Mouse (Mus musculus) liver, embryonic 12.5 days (tissue): ENCODE measurements around the gene Olfr215. TPM values are rescaled to one million over a fixed set of nuclear protein-coding genes. Genes with fewer than 3 reads are reported as not detected.
"Not testable (repeated sequence)": the region's sequence is repeated elsewhere in the genome, so short reads cannot be mapped to it uniquely, and the experiment has no call there.

Source experiments
- ATAC-seq: fragments of 200-750 bp; cut with Nextera tagmentation; 2 replicates; pipeline ENCODE4 v1.8.0; 2017; ENCODE audit warnings: moderate number of reproducible peaks, mild to moderate bottlenecking, moderate library complexity
- H3K27ac ChIP-seq: fragments of 300-500 bp; sonication (generic); 2 replicates; pipeline ENCODE4 v1.5.1; 2016; ENCODE audit warnings: mild to moderate bottlenecking
- H3K27me3 ChIP-seq: fragments of 300-500 bp; sonication (generic); replicated peaks from 2 replicates; pipeline ENCODE4 v1.6.1; 2016; ENCODE audit warnings: mild to moderate bottlenecking, moderate library complexity
- H3K36me3 ChIP-seq: fragments of 300-500 bp; sonication (generic); 2 replicates; pipeline ENCODE4 v1.6.1; 2016; ENCODE audit warnings: mild to moderate bottlenecking, moderate library complexity
- H3K4me1 ChIP-seq: fragments of 300-500 bp; sonication (generic); 2 replicates; pipeline ENCODE4 v1.6.1; 2016
- H3K4me2 ChIP-seq: fragments of 300-500 bp; sonication (generic); 2 replicates; pipeline ENCODE4 v1.6.1; 2016; ENCODE audit warnings: mild to moderate bottlenecking, moderate library complexity
- H3K4me3 ChIP-seq: fragments of 300-500 bp; sonication (generic); 2 replicates; pipeline ENCODE4 v1.5.1; 2016; ENCODE audit warnings: mild to moderate bottlenecking, moderate library complexity
- H3K9ac ChIP-seq: fragments of 300-500 bp; sonication (generic); 2 replicates; pipeline ENCODE4 v1.6.1; 2016; ENCODE audit warnings: mild to moderate bottlenecking, moderate library complexity
- H3K9me3 ChIP-seq: fragments of 300-500 bp; sonication (generic); replicated peaks from 2 replicates; pipeline ENCODE4 v1.6.1; 2016; ENCODE audit warnings: mild to moderate bottlenecking, moderate library complexity
- WGBS: fragments of 180-500 bp; shearing (Covaris S2); methylation state at CpG from one replicate; pipeline ENCODE4 v1.1.7; 2016; ENCODE audit not compliant: insufficient replicate concordance; 5-methylcytosine and 5-hydroxymethylcytosine counted together
- polyA plus RNA-seq: library from polyadenylated mRNA; unstranded; fragments of >200 nt; fragmentation: Nextera tagmentation; extraction: Ambion mirVana; gene quantifications from 2 replicates; pipeline ENCODE4 v1.2.1, GENCODE M21; 2016

Gene Olfr215
- not detected in 2 replicates for polyA plus RNA-seq

- Histone ChIP-seq H3K9ac (no peak within 1 kb of the TSS), H3K27ac (no peak within 1 kb of the TSS), H3K27me3 (no peaks in the 10 kb centered on the region), H3K4me2 (no peak within 1 kb of the TSS), H3K4me3 (no peak within 1 kb of the TSS), H3K4me1 (no peaks in the 10 kb centered on the region), H3K9me3 (no peaks in the 10 kb centered on the region), H3K36me3 (no peaks in the 10 kb centered on the region)
- no peak for ATAC-seq
- 68% methylated on average over 4 of the region's 4 CpGs for WGBS
Measured at GRCm38 (mm10) chr6:116584095-116584494, at the start of gene Olfr215. TSS of gene Olfr215 (minus strand) at chr6:116584195.

- H3K27me3 ChIP-seq = no peaks in the 10 kb centered on the region
- peaks cover under 1% of the 10 kb centered on the region; the same call in 1 of the 2 replicates for H3K36me3 ChIP-seq
- no peak overlapping the region for H3K9ac ChIP-seq
- peaks cover 30% of the 10 kb centered on the region for H3K4me1 ChIP-seq
- H3K4me2 ChIP-seq = no peak overlapping the region
- WGBS = 31% methylated on average over 1 of the region's 1 CpGs
- H3K4me3 ChIP-seq = no peak overlapping the region
- H3K9me3 ChIP-seq = no peaks in the 10 kb centered on the region
- no peak overlapping the region for H3K27ac ChIP-seq
- ATAC-seq = no peak
Measured at GRCm38 (mm10) chr6:116632129-116632528, 48.1 kb upstream of the Olfr215 start.

GRCm38 (mm10) chr6:116629766-116630165 is 45.8 kb upstream of the Olfr215 start:
- H3K27ac ChIP-seq = no peak overlapping the region
- H3K9ac ChIP-seq = no peak overlapping the region
- H3K27me3 ChIP-seq = no peaks in the 10 kb centered on the region
- peaks cover 14% of the 10 kb centered on the region for H3K4me1 ChIP-seq
- H3K4me2 ChIP-seq = no peak overlapping the region
- H3K36me3 ChIP-seq = peaks cover 15% of the 10 kb centered on the region
- WGBS = 52% methylated on average over 10 of the region's 10 CpGs
- ATAC-seq = no peak
- H3K9me3 ChIP-seq = no peaks in the 10 kb centered on the region
- H3K4me3 ChIP-seq = no peak overlapping the region

- no peaks in the 10 kb centered on the region for H3K9me3 ChIP-seq
- no peaks in the 10 kb centered on the region for H3K27me3 ChIP-seq
- ATAC-seq = peak; percentile 82
- H3K27ac ChIP-seq = peak within 1 kb of the TSS; percentile 73
- H3K4me2 ChIP-seq = peak within 1 kb of the TSS; percentile 76
- peak within 1 kb of the TSS; percentile 71 for H3K4me3 ChIP-seq
- under 1% methylated on average over 56 of the region's 56 CpGs for WGBS
- peaks cover 12% of the 10 kb centered on the region for H3K4me1 ChIP-seq
- peaks cover 18% of the 10 kb centered on the region for H3K36me3 ChIP-seq
- H3K9ac ChIP-seq = peak within 1 kb of the TSS; percentile 81
Measured at GRCm38 (mm10) chr6:116628539-116629171, 44.7 kb upstream of the Olfr215 start, which contains the start of gene Zfp422. TSS of gene Zfp422 (minus strand) at chr6:116628999.

GRCm38 (mm10) chr6:116628095-116628494 is 44.1 kb upstream of the Olfr215 start:
- peaks cover 12% of the 10 kb centered on the region for H3K4me1 ChIP-seq

GRCm38 (mm10) chr6:116626417-116626816 is 42.4 kb upstream of the Olfr215 start:
- not testable (repeated sequence) for H3K9ac ChIP-seq, H3K27ac ChIP-seq, H3K4me2 ChIP-seq, ATAC-seq, H3K27me3 ChIP-seq, H3K9me3 ChIP-seq, H3K4me3 ChIP-seq
- WGBS = 87% methylated on average over 9 of the region's 9 CpGs
- H3K36me3 ChIP-seq = peaks cover 18% of the 10 kb centered on the region
- H3K4me1 ChIP-seq = peaks cover 20% of the 10 kb centered on the region

More at GRCm38 (mm10) chr6:116628095-116628494, 44.1 kb upstream of the Olfr215 start:
- 17% methylated on average over 9 of the region's 9 CpGs for WGBS
- Histone ChIP-seq H3K9ac (peak overlapping the region; percentile 81), H3K4me3 (peak overlapping the region; percentile 71), H3K9me3 (no peaks in the 10 kb centered on the region), H3K36me3 (peaks cover 18% of the 10 kb centered on the region), H3K27ac (peak overlapping the region; percentile 73; the same call in 1 of the 2 replicates), H3K27me3 (no peaks in the 10 kb centered on the region), H3K4me2 (peak overlapping the region; percentile 76)
- no peak for ATAC-seq

GRCm38 (mm10) chr6:116621318-116622023 is 37.5 kb upstream of the Olfr215 start:
- H3K36me3 ChIP-seq = peaks cover 11% of the 10 kb centered on the region
- 25% methylated on average over 8 of the region's 8 CpGs for WGBS
- H3K27ac ChIP-seq = no peak overlapping the region; the same call in 1 of the 2 replicates
- no peak overlapping the region for H3K9ac ChIP-seq
- H3K4me2 ChIP-seq = no peak overlapping the region
- no peak overlapping the region for H3K4me3 ChIP-seq
- ATAC-seq = peak; percentile 61; the same call in 1 of the 2 replicates
- H3K27me3 ChIP-seq = no peaks in the 10 kb centered on the region
- H3K4me1 ChIP-seq = 0 out of 2 replicates have a peak, but pooled peaks cover 8% of the 10 kb centered on the region
- no peaks in the 10 kb centered on the region for H3K9me3 ChIP-seq

GRCm38 (mm10) chr6:116618073-116618472 is 34.1 kb upstream of the Olfr215 start:
- H3K9me3 ChIP-seq = no peaks in the 10 kb centered on the region
- ATAC-seq = no peak

GRCm38 (mm10) chr6:116615719-116616118 is 31.7 kb upstream of the Olfr215 start:
- no peaks in the 10 kb centered on the region for H3K27me3 ChIP-seq
- no peak overlapping the region for H3K4me2 ChIP-seq
- no peaks in the 10 kb centered on the region for H3K4me1 ChIP-seq
- H3K9ac ChIP-seq = no peak overlapping the region
- no peak for ATAC-seq
- H3K36me3 ChIP-seq = no peaks in the 10 kb centered on the region
- no peaks in the 10 kb centered on the region for H3K9me3 ChIP-seq
- WGBS = 67% methylated on average over 2 of the region's 2 CpGs
- H3K27ac ChIP-seq = no peak overlapping the region
- H3K4me3 ChIP-seq = no peak overlapping the region

More at GRCm38 (mm10) chr6:116618073-116618472, 34.1 kb upstream of the Olfr215 start:
- no peak overlapping the region for H3K27ac ChIP-seq
- no peaks in the 10 kb centered on the region for H3K36me3 ChIP-seq
- H3K4me3 ChIP-seq = no peak overlapping the region
- no peak overlapping the region for H3K4me2 ChIP-seq
- no peak overlapping the region for H3K9ac ChIP-seq
- no peaks in the 10 kb centered on the region for H3K27me3 ChIP-seq
- 0 out of 2 replicates have a peak, but pooled peaks cover 8% of the 10 kb centered on the region for H3K4me1 ChIP-seq

GRCm38 (mm10) chr6:116607230-116607629 is 23.2 kb upstream of the Olfr215 start:
- no peak for ATAC-seq
- Histone ChIP-seq H3K4me1 (no peaks in the 10 kb centered on the region), H3K9me3 (no peaks in the 10 kb centered on the region), H3K36me3 (no peaks in the 10 kb centered on the region), H3K9ac (no peak overlapping the region), H3K4me2 (no peak overlapping the region), H3K4me3 (no peak overlapping the region), H3K27ac (no peak overlapping the region), H3K27me3 (no peaks in the 10 kb centered on the region)
- 25% methylated on average over 4 of the region's 4 CpGs for WGBS

GRCm38 (mm10) chr6:116600969-116601368 is 17.0 kb upstream of the Olfr215 start:
- H3K4me2 ChIP-seq, H3K27ac ChIP-seq, ATAC-seq, H3K9me3 ChIP-seq, H3K9ac ChIP-seq, H3K4me3 ChIP-seq, H3K36me3 ChIP-seq, H3K27me3 ChIP-seq, H3K4me1 ChIP-seq: not testable (repeated sequence)

GRCm38 (mm10) chr6:116569834-116570233 is 14.2 kb downstream of the Olfr215 start:
- 17% methylated on average over 3 of the region's 3 CpGs for WGBS
- no peak overlapping the region for H3K4me2 ChIP-seq
- no peaks in the 10 kb centered on the region for H3K4me1 ChIP-seq
- H3K36me3 ChIP-seq = no peaks in the 10 kb centered on the region
- H3K27ac ChIP-seq = no peak overlapping the region
- no peak overlapping the region for H3K4me3 ChIP-seq
- no peak overlapping the region for H3K9ac ChIP-seq
- no peaks in the 10 kb centered on the region for H3K27me3 ChIP-seq
- no peak for ATAC-seq
- H3K9me3 ChIP-seq = no peaks in the 10 kb centered on the region
